In the genomic region with DNA sequence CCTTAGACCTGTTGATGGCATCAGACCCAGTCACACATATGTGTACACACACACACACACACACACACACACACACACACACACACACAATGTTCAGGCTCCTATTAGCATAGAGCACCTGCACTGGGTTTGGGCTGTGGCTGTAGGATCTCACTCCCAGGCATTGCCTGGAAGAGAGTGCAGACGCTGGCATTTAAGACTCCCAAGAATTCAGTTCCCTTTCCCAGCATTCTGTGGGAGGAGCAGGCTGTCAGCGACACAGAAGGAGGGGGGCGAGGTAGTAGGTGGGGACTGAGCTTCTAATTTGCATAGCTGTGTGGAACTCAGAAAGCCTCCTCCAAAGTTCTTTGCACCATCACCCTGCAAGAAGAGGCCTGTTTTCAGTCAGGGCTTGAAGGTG, we compare ENCODE assay signal across 8 mouse cellular contexts.
DNase-seq lines count a peak whose midpoint lies in the region; ATAC-seq and TF ChIP-seq lines count a peak whose summit lies in the region.

No protein-coding gene starts in this region.

- H3K4me3 ChIP-seq in heart, postnatal 0 days (ENCODE audit: low read depth, low read length) = no peak overlapping the region
- H3K4me3 ChIP-seq in limb, embryonic 12.5 days (replicated peaks) = no peak overlapping the region

- no peaks in the 10 kb centered on the region for H3K9me3 ChIP-seq in heart, postnatal 0 days (replicated peaks; ENCODE audit: control insufficient read depth, low read length)
- no peaks in the 10 kb centered on the region for H3K9me3 ChIP-seq in limb, embryonic 12.5 days

- no peaks in the 10 kb centered on the region for H3K4me1 ChIP-seq in heart, postnatal 0 days (ENCODE audit: control insufficient read depth, insufficient read depth)
- no peaks in the 10 kb centered on the region; the same call in 1 of the 2 replicates for H3K4me1 ChIP-seq in limb, embryonic 12.5 days (replicated peaks)

- no peak overlapping the region for H3K27ac ChIP-seq in heart, postnatal 0 days (ENCODE audit: low read depth)
- H3K27ac ChIP-seq in limb, embryonic 12.5 days = no peak overlapping the region

- TF ChIP-seq EP300 in heart, postnatal 0 days (IDR thresholded peaks at IDR 0.05; ENCODE audit: low read depth) = no peak

- ATAC-seq in heart, postnatal 0 days (ENCODE audit: insufficient read depth, low read depth) = peak; percentile 81
- peak; percentile 76 for ATAC-seq in limb, embryonic 12.5 days (ENCODE audit: insufficient number of reproducible peaks, insufficient read depth, low FRiP score, low TSS enrichment, low read depth)
- no peak for ATAC-seq in CD4-positive, CD25-positive, alpha-beta regulatory T cell, adult 4 months

- H3K27me3 ChIP-seq in heart, postnatal 0 days (ENCODE audit: control insufficient read depth, insufficient read depth, low read length) = no peaks in the 10 kb centered on the region
- no peaks in the 10 kb centered on the region for H3K27me3 ChIP-seq in limb, embryonic 12.5 days

- peak; percentile 42 for DNase-seq in heart, postnatal 0 days (ENCODE audit: low spot score)
- no peak for DNase-seq in heart, adult 9 months (ENCODE audit: low spot score in 2 of 2)
- peak; percentile 35 for DNase-seq in ZHBTc4 (ENCODE audit: low read depth, low spot score)
- DNase-seq in frontal cortex, postnatal 36 days (ENCODE audit: low spot score in 2 of 2) = peak; percentile 72 to 84
- no peak for DNase-seq in thymus, postnatal 0 days (ENCODE audit: low spot score)
- no peak for DNase-seq in cerebellum, adult 18-20 months

- no peak for TF ChIP-seq CTCF in heart, postnatal 0 days (IDR thresholded peaks at IDR 0.05; ENCODE audit: low read depth)

- H3K4me2 ChIP-seq in heart, postnatal 0 days (ENCODE audit: low read depth, low read length) = no peak overlapping the region
- H3K4me2 ChIP-seq in limb, embryonic 12.5 days = no peak overlapping the region

- no peaks in the 10 kb centered on the region for H3K36me3 ChIP-seq in heart, postnatal 0 days (replicated peaks; ENCODE audit: control insufficient read depth, insufficient read depth, low read length)
- H3K36me3 ChIP-seq in limb, embryonic 12.5 days = no peaks in the 10 kb centered on the region

- WGBS in heart, postnatal 0 days = 11% methylated on average over 3 of the region's 3 CpGs
- WGBS in limb, embryonic 12.5 days = 8% methylated on average over 3 of the region's 3 CpGs

- H3K9ac ChIP-seq in heart, postnatal 0 days (replicated peaks; ENCODE audit: low read depth, low read length) = no peak overlapping the region
- no peak overlapping the region for H3K9ac ChIP-seq in limb, embryonic 12.5 days (replicated peaks)

Comparison
In these comparisons a context has a peak if more than half of its experiments do, and no peak if none do; other contexts are left out.
1. DNase-seq: peak in heart, postnatal 0 days (single experiment), ZHBTc4 (single experiment) and frontal cortex, postnatal 36 days (2 of 2); none in heart, adult 9 months (0 of 2), thymus, postnatal 0 days (single experiment) and cerebellum, adult 18-20 months (0 of 2).